Mouse (Mus musculus): ENCODE results near the gene Gm20521.

Gene Gm20521

DNA sequence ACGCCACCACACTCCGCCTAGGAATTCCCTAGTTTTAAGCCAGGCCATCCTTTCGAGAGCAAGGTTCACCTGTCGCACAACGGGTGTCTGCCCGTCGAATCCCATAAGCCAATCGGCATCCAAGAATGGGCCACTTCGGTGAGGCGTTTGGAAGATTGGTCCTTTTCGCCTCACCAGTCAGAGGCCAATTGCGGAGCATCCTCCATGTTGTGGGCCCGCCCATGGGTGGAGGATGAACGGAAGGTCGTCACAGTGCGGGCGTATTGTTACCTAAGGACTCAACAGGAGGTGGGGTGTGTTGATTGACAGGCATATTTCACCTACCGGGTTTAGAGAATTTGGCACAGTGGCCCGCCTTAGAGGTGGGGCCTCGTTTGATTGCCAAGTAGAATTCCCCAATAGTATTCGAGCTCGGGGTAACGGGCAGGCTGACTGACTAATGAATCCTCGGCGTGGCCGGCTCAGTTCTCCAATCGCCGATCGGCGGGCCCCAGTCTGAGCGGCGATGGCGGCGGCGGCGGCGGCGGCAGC is 10.5 kb downstream of the Gm20521 start:
- DNase-seq (ENCODE audit: low spot score in 2 of 2), result peak; percentile 98 to 99

DNA sequence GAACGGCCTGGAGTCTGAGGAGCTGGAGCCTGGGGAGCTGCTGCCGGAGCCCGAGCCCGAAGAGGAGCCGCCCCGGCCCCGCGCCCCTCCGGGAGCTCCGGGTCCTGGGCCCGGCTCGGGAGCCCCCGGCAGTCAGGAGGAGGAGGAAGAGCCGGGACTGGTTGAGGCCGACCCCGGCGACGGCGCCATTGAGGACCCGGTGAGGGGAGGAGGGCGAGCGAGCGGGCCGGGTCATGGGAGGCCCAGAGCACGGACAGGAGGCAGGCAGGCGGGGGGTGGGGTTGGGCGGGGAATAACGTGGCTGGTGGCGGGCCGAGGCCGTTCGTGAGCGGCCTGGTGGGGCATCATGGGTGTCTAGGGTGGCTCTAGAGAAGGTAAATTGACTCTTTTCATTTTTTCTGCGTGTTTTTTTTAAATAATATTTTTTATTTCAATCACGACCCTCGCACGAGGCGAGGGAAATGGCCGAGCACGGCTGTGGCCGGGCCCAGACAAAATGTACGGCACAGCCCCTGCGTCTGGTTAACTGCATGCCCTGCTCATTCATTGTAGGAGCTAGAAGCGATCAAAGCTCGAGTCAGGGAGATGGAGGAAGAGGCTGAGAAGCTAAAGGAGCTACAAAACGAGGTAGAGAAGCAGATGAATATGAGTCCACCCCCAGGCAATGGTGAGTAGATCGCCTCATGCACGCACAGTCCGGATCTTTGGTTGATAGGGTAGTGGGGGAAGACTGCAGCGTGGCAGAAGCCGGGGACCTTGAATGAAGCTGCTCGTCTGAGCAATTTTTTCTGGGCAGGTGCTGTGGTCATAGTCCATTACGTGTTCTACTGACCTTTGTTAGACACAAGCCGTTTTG is 11.3 kb downstream of the Gm20521 start:
- DNase-seq (ENCODE audit: low spot score in 2 of 2), result peak; percentile 56 to 70

DNA sequence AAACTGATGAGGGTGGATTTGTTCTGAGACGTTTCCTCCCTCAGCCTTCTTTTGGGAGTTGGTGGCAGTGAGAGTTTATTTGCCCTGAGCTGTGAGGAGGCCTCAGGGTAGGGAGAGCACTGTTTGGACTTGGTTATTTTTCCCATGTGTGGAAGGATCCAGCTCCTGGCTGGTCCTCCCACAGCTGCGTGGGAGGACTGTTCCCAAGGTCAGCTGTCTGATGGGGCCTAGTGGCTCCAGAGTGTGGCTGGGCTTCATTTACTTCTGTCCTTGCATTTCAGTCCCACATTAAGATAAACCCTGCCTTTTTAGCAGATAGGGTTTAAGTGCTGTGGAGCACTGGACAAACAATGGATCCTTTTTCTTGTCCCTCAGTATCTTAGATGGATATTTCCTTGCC is 14.2 kb downstream of the Gm20521 start:
- no peak for DNase-seq (ENCODE audit: low spot score in 2 of 2)

DNA sequence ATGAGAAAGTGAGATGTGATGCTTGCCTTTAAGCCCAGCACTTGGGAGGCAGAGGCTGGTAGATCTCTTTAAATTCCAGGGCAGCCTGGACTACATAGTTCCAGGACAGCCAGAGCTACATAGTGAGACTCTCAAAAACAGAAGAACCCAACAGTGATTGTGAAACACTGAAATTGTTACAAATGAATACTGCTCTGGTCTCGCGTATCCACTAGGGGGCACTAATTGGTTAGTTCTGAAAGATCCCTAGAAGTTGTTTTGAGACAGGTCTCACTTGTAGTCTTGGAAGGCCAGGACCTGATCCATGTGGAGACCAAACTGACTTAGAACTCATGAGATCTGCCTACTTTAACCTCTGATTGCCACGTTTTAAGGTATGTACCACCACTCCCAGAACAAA is 17.1 kb downstream of the Gm20521 start:
- peak; percentile 61 to 64 for DNase-seq (ENCODE audit: low spot score in 2 of 2)

- DNase-seq (ENCODE audit: low spot score in 2 of 2), result no peak
These were observed 20.4 kb downstream of the Gm20521 start for GRCm38 (mm10) chr14:54903641-54904040.

GRCm38 (mm10) chr14:54908682-54909081 is 25.4 kb downstream of the Gm20521 start:
- DNase-seq (ENCODE audit: low spot score in 2 of 2), result no peak

DNA sequence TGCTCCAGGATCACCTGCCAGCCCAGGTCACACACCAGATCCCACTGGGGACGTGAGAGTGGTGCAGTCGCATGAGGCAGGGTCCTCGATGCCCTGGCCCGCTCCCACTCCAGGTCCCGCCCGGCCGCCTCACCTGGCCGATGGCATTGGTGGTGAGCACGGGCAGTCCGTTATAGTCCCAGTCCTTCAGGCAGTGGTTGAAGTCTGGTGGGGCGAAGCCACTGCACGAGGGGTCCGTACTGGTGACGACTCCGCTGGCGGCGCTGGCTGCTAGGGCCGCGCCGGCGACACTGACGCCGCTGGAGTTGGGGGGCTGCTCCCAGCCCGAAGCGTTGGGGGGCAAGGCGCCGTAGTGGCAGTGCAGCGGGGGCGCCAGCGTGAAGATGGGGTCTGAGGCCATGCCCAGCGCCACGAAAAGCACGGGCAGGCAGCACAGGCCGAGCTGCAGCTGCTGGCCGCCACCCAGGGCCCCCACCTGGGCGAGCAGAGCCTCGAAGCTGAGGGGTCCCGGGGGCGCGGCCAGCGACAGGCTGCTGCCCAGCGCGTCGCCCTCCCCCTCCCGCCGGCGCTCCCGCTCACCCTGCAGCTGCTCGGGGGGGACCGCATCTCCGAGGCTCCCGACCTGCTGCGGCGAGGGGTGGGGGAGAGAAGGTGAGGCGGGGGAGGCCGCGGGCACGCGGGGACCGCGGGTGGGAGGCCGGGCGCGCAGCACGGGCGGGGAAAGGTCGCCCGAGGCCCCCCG is 29.0 kb downstream of the Gm20521 start:
- peak in 1 of 2 experiments; percentile 42 for DNase-seq (ENCODE audit: low spot score in 2 of 2)

DNA sequence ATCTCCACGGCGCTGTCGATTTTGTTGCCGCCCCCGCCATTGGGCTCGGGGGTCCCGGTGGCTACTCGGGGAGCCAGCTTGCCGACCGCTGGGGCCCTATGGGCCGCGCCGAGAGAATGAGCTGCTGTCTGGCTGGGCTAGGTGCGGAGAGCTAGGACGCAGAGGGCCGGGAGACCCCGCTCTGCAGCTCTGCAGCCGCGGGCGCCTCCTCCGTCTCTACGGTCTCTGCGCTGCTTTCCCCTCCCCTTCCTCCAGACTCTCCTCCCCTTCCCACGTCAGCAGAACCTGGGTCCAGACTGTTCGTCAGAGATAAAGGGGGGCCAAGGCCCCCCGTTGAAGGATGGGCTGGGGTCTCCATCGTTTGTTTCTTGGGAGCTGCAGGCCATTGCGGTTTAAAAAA is 29.6 kb downstream of the Gm20521 start, which contains the start of gene Slc22a17:
Slc22a17 (minus strand) TSS at position 247 of the 400 bp plus-strand sequence.
- DNase-seq (ENCODE audit: low spot score in 2 of 2), result peak; percentile 74 to 85

GRCm38 (mm10) chr14:54913343-54913742 is 30.1 kb downstream of the Gm20521 start:
- no peak for DNase-seq (ENCODE audit: low spot score in 2 of 2)

DNA sequence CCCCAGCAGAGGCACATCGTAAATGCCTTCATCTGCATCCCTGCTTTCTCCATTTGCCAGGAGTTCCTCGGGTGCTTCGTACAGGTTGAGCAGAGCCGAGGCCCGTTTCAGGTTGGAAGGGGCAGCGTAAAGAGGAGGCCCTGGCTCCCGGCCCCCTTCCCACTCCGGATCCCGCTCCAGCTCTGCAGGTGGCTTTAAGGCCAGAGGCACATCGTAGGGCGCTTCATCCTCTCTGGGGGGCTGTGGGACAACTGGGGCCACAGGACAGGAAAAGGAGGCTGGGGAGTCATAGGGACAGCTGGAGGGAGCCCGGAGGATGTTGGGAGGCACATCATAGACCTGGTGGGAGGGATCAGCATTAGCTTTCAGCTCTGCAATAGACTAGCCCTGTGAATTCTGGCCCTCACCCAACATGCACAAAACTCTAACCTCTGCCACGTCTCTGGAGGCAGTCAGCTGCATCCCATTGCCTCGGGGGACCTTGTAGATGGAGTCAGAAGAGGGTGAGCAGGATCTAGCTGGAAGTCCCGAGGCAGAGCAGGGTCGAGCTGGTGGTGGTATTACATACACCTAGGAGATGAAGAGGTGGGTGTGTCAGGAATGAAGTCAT is 36.9 kb downstream of the Gm20521 start:
- no peak for DNase-seq (ENCODE audit: low spot score in 2 of 2)

- DNase-seq (ENCODE audit: low spot score in 2 of 2), result no peak
These were observed 41.6 kb downstream of the Gm20521 start for GRCm38 (mm10) chr14:54924641-54925348.

- peak in 1 of 2 experiments; percentile 52 for DNase-seq (ENCODE audit: low spot score in 2 of 2)
These were observed 42.4 kb downstream of the Gm20521 start, which contains the start of gene Efs for GRCm38 (mm10) chr14:54925349-54926342. Gene Efs, minus strand, starts transcription at chr14:54926126.

DNA sequence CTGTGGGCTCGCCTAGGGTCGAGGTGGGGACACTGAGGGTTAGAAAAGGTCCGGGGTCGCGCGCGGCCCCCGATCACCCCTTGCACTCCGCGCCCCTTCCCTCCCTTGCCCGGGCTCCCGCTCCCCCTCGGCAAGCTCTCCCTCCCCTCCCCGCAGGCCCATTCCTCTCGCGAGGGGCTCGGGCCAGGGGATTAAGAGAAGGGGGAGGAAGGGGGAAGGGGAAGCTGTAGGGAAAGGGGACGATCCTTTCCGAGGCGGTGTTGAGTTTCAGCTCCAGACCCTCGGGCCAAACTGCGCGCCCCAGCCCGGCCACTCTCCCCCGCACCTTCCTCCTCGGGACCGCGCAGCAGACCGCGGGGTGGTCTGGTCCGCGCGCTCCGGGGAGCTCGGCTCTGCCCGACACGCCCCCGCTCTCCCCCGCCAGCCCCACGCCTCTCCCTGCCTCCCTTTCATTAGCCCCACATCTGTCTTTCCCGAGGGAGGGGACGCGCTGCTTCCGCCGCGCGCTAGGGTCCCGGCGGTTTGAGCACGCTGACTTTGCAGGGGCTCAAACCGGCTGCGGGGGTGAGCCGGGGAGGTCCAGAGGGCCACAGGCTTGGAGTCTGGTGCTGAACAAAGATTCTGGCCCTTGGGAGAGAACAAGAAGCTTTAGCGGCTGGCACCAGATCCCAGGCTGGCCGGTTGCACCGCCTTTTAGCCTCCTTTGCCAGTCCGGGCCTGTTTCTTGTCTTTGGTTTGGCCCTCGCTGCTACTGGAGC is 43.3 kb downstream of the Gm20521 start:
- DNase-seq (ENCODE audit: low spot score in 2 of 2), result peak in 1 of 2 experiments; percentile 44

DNA sequence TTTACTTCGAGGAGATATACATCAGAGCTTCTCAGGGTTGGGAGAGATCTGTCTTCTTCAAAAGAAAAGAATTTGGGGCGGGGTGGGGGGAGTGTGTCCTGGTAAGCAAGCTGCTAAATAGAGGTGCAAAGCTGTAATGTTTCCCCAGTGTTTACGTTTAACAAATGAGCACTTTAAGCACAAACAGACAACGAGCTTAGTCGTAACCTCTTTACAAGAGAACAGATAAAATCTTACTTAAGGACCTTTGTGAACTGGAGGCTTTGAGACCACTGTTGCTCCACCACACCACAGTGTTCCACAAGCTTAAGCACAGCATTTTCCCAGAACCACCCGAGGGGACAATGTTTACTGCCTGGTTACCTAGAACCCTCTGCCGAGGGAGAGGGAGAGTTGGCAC is 44.1 kb downstream of the Gm20521 start:
- no peak for DNase-seq (ENCODE audit: low spot score in 2 of 2)

DNA sequence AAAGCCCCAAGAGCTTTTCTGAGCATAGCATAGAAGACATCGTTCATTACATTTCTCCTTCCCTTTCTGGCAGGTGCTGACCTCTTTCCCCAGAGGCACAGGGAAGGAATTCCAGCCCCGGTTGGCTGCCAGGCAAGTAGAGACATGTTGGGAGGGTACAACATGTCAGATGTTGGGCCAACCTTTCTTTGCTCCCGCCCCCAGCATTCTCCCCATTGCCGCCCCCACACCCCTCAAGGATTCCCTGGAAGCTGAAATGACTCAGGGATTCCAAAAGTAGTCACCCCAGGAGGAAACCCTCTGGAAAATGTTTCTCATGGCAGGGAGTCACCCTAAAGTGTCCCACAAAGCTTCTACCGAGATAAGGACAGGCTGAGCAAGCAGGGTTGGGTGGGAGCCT is 46.6 kb downstream of the Gm20521 start:
- no peak for DNase-seq (ENCODE audit: low spot score in 2 of 2)

- DNase-seq (ENCODE audit: low spot score in 2 of 2), result no peak
These were observed 47.2 kb downstream of the Gm20521 start for GRCm38 (mm10) chr14:54930431-54930830.

- no peak for DNase-seq (ENCODE audit: low spot score in 2 of 2)
These were observed 49.5 kb downstream of the Gm20521 start, which contains the start of gene Il25 for GRCm38 (mm10) chr14:54932645-54933150. Gene Il25, plus strand, starts transcription at chr14:54932695.

- peak; percentile 71 to 79 for DNase-seq (ENCODE audit: low spot score in 2 of 2)
These were observed 52.9 kb downstream of the Gm20521 start, which contains the start of gene Cmtm5 for GRCm38 (mm10) chr14:54935904-54936830. Gene Cmtm5, plus strand, starts transcription at chr14:54936261.

Data from frontal cortex, postnatal 10 days (tissue).